Mouse (Mus musculus) large intestine, adult 2 months (tissue): Measurements from ENCODE around the gene Spata13. TPM values are rescaled to one million over a fixed set of nuclear protein-coding genes. Genes with fewer than 3 reads are reported as not detected.

Source experiments
- DNase-seq: peaks from one replicate; pipeline ENCODE4 v3.0.0-alpha.2; 2012; ENCODE audit warnings: low read depth, low spot score
- WGBS: fragments of 180-500 bp; shearing (Covaris S2); methylation state at CpG from one replicate; pipeline ENCODE4 v1.1.7; 2018; 5-methylcytosine and 5-hydroxymethylcytosine counted together
- polyA plus RNA-seq: library from polyadenylated mRNA; depleted of rRNA; stranded (reverse); fragments of >200 nt; gene quantifications from 2 replicates; pipeline ENCODE4 v1.2.3, GENCODE M21; 2012; rRNA removed

The Spata13 gene
- polyA plus RNA-seq, 1 experiment: 10.6 TPM

DNA sequence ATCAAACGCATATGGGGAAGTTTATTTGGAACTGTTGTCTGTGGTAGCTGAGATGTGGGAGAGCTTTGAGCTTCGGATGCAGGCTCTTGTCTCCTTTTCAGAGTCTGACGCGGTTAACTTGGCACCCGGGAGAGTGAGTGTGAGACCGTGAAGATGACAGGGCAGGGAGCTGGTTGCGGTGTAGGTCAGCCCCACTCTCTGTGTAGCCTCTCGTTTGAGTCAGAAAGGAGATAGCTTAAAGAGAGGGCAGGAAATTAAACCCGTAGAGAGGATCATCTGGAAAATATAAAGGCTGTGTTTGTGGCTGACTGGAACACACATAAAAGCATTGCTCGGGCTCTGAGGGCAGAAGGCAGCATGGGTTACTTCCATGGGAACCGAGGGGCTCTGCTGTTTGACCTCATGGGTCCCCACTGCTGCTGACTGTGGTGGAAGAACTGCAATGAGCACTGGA lies 173.1 kb downstream of the Spata13 start:
- DNase-seq: no peak
- WGBS: 68% methylated on average over 11 of the region's 11 CpGs

DNA sequence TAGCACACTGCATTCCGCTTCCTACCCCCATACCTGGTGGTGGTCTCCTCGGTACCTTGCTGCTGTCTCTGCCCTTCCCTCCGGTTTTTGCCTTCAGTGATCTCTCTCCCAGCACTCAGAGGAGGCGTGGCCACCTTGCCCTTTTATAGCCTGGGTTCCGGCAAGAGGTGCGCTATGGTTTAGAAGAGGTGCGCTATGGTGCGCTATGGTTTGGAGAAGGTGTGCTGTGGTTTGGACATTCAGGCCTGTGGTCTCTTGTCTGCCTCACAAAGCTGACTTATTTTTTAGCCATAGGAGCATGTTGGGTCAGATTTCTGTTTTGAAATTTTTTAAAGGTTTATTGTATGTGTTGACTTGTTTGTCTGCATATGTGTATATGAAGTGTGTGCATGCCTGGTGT lies 176.1 kb downstream of the Spata13 start:
- 90% methylated on average over 8 of the region's 8 CpGs for whole genome bisulfite sequencing
- no peak for DNase-seq

DNA sequence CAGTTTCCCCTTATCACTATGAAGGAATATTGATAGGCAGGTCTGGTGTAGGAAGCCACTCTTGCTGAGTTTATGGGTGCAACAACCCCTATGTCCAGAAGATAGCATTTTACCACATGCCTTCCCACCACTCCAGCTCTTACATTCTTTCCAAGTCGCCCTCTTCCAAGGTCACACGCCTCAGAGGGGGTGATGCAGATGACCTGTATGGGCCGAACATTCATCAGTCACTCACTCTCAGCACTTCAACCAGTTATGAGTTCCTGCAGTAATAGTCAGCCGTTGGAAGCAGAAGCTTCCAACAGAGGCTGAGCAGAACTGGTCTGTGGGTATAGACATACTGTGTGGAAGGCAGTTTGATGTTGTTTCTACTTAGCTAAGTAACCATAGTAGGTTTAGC lies 177.7 kb downstream of the Spata13 start:
- 92% methylated on average over 4 of the region's 4 CpGs for WGBS
- no peak for DNase-seq

Other genes starting within 250 kb of the Spata13 start
- 1.7 TPM in 2 replicates for gene C1qtnf9, start 134.1 kb downstream of the Spata13 start, polyA plus RNA-seq
- gene Mipep, start 150.6 kb downstream of the Spata13 start, polyA plus RNA-seq: 8.1 and 8.9 TPM in 2 replicates